Mouse (Mus musculus) layer of hippocampus, adult 8-10 months (tissue): ENCODE results near the gene Maml2. TPM values are rescaled to one million over a fixed set of nuclear protein-coding genes. Genes with fewer than 3 reads are reported as not detected.

ENCODE experiments used
- DNase-seq, 2 experiments: peaks; one replicate each; pipeline ENCODE4 v3.0.0; 2022; ENCODE audit warnings: low spot score in 2 of 2
- total RNA-seq, 4 experiments: library from RNA; stranded (reverse); gene quantifications; 2 replicates each; pipeline ENCODE4 v1.2.4; 2022

Gene Maml2
- total RNA-seq, 4 experiments from 2014 or later, result 19.9 to 24.0 (median 21.4) TPM

- DNase-seq, result no peak
Observed at GRCm38 (mm10) chr9:13446703-13447285, 149.0 kb downstream of the Maml2 start, which contains the start of gene Gm17571. Gene Gm17571 (minus strand): TSS chr9:13446753.

DNA sequence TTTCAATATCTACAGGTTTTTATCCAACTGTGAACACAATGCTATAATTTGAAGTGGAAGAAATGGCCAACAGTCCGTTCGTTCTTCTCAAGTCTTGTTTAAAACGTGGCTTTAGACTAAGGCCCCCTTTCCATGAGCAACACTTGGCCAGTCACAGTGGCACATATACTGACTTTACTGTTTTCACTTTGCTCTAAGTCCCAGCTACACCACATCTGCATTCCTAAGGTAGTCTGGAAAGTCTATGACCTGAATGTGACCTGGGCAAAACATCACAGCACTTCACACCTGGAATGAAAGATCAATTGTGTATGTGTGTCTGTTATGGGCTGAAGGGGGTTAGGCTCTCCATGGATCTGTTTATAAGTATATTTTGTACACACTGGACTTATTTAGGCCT, 151.0 kb downstream of the Maml2 start:
- DNase-seq, result no peak

GRCm38 (mm10) chr9:13454651-13455123, 156.9 kb downstream of the Maml2 start:
- no peak for DNase-seq

- DNase-seq, result no peak
Observed at GRCm38 (mm10) chr9:13455231-13455630, 157.5 kb downstream of the Maml2 start.

- peak; percentile 31 to 35 for DNase-seq
Observed at GRCm38 (mm10) chr9:13457774-13458173, 160.0 kb downstream of the Maml2 start.

DNA sequence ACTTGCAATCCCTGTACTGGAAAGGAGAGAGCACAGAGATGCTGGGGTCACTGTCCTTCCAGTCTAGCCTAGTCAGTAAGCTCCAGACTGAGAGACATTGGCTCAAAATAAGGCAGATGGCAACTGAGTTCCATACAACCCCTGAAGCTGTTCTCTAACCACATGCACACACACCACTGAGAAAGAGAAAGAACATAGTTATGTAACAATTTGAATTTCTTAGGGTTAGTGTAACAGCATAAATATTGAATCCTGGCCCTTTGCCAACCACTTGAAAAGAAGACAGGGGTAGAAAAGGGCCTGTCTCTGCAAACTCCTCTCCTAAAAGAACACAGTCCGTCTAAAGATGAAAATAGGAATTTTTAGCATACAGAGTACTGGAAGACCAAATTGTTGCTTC, 161.6 kb downstream of the Maml2 start:
- no peak for DNase-seq

- no peak for DNase-seq
Observed at GRCm38 (mm10) chr9:13460012-13460411, 162.3 kb downstream of the Maml2 start.

GRCm38 (mm10) chr9:13460926-13461325, 163.2 kb downstream of the Maml2 start:
- DNase-seq, result no peak

DNA sequence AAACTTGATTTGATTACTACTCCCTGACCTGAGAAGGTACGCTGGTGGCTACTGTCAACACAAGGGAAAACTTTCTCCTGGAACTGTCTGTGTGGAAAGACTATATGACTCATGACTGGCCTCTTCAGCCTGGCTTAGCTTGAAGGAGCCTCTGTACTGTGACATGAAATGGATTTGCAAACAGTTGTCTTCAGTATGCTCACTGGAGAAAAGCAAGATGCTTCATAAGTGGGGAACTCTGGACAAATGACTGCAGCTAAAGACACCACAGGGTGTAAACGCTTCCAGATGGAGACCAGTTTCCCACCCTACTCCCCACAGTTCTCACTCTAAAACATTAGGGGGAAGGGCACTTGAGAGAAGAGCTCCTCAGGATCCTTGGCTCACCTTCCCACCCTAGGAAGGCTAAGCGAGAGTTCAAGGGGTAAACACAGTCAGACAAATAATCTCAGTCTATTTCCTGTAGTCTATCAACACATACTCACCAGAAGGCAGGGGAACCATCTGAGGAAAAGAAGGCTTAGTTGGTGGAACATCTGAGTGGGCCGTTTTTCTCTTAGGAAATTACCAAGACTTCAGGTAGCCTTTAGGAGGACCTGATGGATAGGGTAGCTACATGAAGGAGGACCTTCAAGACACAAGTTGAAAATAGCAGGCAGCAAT, 167.7 kb downstream of the Maml2 start:
- DNase-seq, result no peak

GRCm38 (mm10) chr9:13466351-13466750, 168.6 kb downstream of the Maml2 start:
- DNase-seq, result no peak

GRCm38 (mm10) chr9:13466816-13467215, 169.1 kb downstream of the Maml2 start:
- DNase-seq, result no peak

DNA sequence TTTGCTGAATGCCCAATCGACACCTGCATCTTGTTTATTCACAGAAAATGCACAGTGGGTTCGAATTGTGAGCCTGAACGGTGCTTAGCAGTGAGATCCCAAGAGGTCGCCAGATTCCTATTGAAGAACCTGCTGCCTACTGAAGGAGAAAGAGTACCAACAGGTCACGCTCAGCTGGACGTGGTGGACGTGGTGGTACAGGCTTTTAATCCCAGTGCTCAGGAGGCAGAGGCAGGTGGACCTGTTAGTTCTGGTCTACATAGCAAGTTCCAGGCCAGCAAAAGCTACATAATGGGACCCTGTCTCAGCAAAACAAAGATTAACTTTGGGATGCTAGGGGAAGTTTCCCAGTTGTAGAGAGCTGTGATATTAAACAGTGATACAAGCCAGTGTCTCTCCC, 170.0 kb downstream of the Maml2 start:
- DNase-seq, result no peak

GRCm38 (mm10) chr9:13468778-13469177, 171.0 kb downstream of the Maml2 start:
- no peak for DNase-seq

GRCm38 (mm10) chr9:13470013-13470412, 172.3 kb downstream of the Maml2 start:
- no peak for DNase-seq

DNA sequence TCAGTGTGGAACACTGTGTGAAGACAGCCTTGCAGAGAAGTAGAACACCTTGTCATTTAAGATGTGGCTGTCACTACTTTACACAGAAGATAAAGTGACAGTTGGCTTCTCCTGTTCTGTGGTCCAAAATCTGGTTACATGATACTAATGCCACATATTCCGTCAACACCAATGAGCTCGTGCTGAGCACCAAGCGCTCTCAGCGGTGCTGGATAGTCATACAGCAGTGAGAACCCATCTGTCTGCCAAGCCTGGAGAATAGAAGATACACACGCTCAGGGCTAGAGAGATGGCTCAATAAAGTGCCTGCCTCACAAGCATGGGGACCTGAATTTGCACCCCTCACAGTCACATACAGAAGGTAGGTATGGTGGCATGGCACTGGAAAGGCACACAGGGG, 177.2 kb downstream of the Maml2 start:
- no peak for DNase-seq

DNA sequence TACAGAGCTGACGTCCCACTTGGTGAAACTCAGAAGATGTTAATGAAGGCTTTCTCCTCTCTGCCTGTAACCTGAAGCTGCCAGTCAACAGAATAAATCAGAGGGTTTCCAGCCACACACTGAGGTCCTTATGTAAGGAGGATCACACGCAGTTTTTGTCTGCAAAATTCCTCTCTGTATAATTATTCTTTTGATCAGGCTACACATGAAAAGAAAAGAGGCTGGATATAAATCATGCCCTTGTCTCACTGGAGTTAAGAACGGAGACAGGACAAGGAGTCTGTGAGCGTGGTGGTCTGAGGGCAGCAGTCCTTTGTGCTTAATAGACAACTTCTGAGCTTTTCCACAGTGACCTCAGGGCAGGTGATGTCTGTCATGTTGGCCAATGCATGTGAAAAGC, 181.5 kb downstream of the Maml2 start:
- no peak for DNase-seq

DNA sequence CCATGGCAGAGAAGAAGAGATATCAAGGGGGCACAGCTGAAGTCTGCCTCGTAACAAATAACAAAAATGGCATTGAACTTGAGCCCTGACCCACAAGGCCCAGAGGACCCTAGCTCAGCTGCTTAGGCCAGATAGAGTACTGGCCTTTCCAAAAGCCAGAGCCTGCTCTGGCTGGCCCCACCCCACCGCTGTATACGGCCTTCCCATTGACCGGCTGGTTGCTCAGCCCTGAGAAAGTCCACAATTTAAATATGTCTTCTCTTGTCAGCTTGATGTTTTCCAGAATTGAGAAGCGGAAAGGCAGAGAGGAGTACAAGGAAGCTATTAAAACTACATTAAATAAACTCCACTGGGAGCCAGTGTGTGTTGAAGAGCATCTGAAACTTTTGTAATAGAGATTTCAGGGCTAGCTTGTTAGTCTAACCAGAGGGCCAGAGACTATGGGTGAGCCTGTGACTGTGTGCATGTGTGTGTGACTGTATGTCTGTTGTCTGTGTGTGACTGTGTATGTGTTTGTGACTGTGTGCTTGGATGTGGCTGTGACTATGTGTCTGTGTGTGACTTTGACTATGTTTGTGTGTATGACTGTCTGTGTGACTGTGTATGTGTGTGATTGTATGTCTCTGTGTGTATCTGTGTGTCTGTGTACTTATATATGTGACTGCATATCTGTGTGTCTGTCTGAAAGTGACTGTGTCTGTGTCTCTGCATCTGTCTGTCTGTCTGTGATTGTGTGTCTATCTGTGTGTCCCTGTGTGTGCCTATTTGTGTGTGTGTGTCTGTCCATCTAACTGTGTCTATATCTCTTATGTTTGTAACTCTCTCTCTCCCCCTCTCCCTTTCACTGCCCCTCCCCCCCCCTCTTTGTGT, 185.7 kb downstream of the Maml2 start:
- no peak for DNase-seq

DNA sequence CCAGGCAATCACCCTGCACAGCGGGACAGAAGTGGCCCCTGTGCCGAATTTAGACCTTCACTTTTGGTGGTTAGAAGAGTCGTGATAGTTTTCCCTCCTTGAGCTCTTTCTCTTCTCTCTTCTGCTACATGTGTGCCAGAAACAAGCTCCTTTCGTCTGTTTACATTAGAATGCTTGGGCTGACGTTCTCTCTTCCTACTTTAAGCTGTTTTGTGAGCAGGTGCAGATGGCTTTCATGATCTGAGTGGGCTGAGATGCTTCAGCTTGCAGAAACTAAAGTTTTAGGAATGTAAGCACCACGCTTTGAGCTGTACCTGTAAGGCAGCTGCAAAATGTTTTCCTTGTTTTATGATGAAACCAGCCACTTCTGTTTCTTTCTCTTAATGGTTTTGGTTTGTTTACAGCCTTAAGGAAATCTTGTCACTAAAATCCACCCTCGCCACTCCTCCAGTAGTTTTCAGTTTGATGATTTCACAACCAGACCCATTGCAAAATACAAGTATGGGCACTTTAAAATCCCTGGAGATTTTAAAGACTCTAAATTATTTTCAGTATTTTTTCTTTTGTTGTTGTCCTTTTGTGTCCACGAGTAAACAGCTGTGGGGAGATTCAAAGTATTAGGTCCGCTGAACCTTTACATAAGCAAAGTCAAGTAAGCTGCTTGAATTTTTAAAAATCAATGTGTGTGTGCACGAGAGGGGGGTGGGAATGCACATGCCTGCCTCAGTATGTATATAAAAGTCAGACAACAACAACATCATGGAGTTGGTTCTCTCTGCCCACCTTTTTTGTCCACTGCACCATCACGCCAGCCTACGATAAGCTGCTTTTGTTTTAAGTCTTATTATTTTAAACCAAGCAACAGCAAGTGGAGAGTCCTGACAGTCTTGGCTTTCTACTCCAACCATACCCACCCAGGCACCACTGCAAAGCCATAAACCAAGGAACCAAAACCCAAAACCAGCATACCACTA, 186.8 kb downstream of the Maml2 start:
- DNase-seq, result no peak

DNA sequence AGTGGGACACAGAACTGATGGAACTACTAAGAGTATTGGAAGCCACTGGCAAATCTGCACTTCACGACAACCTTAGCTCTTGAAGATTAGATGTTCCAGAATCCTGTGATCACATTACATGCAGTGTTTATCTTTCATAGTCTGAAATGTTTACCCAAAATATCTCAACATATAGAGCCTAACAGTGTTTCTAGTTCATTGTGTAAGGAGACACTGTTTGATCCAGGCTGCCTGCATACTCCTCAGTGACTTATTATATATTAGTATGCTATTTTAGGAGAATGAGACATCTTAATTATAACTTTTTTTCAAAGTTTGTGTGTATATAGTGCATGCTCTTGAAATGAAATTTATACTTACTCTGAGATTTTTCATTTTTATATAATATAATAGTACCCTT, 188.2 kb downstream of the Maml2 start:
- DNase-seq, result no peak

DNA sequence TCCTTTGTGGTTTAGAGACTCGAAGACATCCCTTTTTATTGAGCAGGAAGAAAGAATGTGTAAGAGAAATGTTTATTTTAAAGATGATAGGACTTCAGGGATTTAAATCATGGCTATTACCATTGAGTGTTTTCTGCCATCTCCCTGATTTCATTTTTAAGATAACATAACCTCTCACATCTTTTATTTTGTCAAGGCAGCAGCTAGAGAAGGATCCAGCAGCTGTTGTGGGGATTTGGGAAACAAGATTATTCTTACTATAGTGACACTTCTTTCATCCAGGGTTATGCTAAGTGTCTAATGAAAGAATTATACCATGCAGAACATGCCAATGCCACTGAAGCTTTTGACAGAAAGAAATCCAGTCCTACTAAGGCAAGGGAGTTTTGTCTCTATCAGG, 193.3 kb downstream of the Maml2 start:
- no peak for DNase-seq
